Mouse (Mus musculus) limb, embryonic 10.5 days (tissue): ENCODE data around the gene Shisa2. TPM values are rescaled to one million over a fixed set of nuclear protein-coding genes. Genes with fewer than 3 reads are reported as not detected.

Source experiments
- DNase-seq: peaks from one replicate; pipeline ENCODE4 v3.0.0-alpha.2; 2017; ENCODE audit warnings: low spot score
- H3K27ac ChIP-seq: fragments of 300-500 bp; sonication (generic); 2 replicates; pipeline ENCODE4 v1.5.1; 2016; ENCODE audit warnings: mild to moderate bottlenecking
- H3K27me3 ChIP-seq: fragments of 300-500 bp; sonication (generic); 2 replicates; pipeline ENCODE4 v1.6.1; 2016; ENCODE audit warnings: low read depth, mild to moderate bottlenecking; ENCODE audit not compliant: poor library complexity, severe bottlenecking
- H3K36me3 ChIP-seq: fragments of 300-500 bp; sonication (generic); 2 replicates; pipeline ENCODE4 v1.6.1; 2016; ENCODE audit warnings: mild to moderate bottlenecking, moderate library complexity
- H3K4me1 ChIP-seq: fragments of 300-500 bp; sonication (generic); 2 replicates; pipeline ENCODE4 v1.6.1; 2016
- H3K4me3 ChIP-seq: fragments of 300-500 bp; sonication (generic); 2 replicates; pipeline ENCODE4 v1.5.1; 2016; ENCODE audit warnings: mild to moderate bottlenecking, moderate library complexity
- H3K9me3 ChIP-seq: fragments of 300-500 bp; sonication (generic); replicated peaks from 2 replicates; pipeline ENCODE4 v1.6.1; 2016; ENCODE audit warnings: mild to moderate bottlenecking
- WGBS: fragments of 180-500 bp; shearing (Covaris S2); methylation state at CpG from one replicate; pipeline ENCODE4 v1.1.7; 2016; 5-methylcytosine and 5-hydroxymethylcytosine counted together
- polyA plus RNA-seq: library from polyadenylated mRNA; unstranded; fragments of >200 nt; fragmentation: Nextera tagmentation; extraction: Ambion mirVana; gene quantifications from 2 replicates; pipeline ENCODE4 v1.2.1, GENCODE M21; 2016

The Shisa2 gene
- polyA plus RNA-seq = 13.0 and 22.5 TPM in 2 replicates

DNA sequence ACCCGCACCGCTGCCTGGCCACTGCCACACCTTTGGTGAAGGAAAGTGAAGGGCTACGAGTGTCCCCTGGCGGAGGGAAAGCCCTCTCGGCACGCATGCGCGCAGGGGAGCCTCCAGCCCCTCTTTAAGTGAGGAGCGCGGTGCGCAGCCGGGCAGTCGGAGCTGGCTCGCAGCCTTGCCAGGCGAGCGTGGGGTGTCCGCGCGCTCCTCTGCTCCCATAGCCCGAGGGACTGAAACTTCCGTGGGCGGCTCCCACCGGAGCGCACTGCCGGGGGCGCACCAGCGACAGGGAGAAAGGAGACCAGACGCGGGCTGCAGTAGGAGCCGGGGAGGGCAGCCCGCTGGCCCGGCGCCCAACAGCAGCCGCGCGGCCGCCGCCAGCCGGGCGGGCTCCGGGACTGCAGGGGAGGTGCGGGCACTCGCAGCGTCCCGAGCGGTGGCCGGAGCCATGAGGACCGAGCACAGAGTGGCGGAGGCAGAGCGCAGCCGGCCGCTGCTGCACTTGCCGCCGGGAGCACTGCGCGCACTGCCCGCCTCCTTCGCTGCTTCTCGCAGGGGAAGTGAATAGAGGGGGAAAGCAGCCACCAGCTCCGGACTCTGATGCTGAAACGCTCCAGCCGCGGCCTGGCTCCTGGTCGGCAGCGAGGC, at the start of gene Shisa2:
TSS of gene Shisa2 (plus strand) at position 151 of the 648 bp plus-strand sequence.
- Histone ChIP-seq H3K36me3 (peaks cover 11% of the 10 kb centered on the region), H3K4me1 (peaks cover 42% of the 10 kb centered on the region), H3K27me3 (peaks cover 18% of the 10 kb centered on the region; the same call in 1 of the 2 replicates), H3K27ac (peak within 1 kb of the TSS; percentile 94), H3K4me3 (peak within 1 kb of the TSS; percentile 84), H3K9me3 (no peaks in the 10 kb centered on the region)
- under 1% methylated on average over 65 of the region's 65 CpGs for WGBS
- peak; percentile 91 for DNase-seq

DNA sequence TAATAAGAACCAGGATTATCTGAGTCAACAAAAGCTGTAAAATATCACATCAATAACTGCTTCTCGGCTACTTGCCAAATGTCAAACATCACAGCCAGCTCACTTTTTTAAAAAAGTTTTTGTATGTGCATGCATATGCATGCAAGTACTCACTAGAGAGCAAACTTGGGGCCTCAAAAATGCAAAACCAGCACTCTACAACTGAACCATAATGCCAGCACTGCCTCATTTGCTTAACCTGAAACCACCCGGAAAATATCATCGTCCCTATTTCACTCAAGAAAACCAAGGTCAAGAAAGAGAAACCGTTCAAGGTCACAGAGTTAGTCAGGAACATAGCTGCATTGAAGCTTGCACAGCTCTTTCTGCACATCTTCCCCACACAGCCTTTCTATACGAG, 48.7 kb upstream of the Shisa2 start:
- WGBS = 93% methylated on average over 5 of the region's 5 CpGs
- H3K36me3 ChIP-seq = peaks cover 36% of the 10 kb centered on the region
- H3K27me3 ChIP-seq = no peaks in the 10 kb centered on the region
- no peaks in the 10 kb centered on the region for H3K4me1 ChIP-seq
- no peak overlapping the region for H3K4me3 ChIP-seq
- H3K9me3 ChIP-seq = no peaks in the 10 kb centered on the region
- DNase-seq = no peak
- no peak overlapping the region for H3K27ac ChIP-seq

DNA sequence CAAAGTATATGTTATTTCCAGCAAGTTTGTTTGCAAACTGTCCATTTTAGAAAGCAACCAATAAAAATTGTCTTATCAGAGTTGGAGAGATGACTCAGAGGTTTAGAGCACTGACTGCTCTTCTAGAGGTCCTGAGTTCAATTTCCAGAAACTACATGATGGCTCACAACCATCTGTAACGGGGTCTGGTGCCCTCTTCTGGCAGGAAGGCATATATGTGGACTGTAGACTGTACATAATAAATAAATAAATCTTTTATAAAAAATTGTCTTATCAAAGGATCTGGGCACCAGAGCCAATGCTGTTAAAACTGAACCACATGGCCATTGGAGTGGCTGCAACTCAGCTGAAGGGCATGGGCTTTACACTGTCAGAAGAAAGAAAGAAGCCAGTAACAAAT, 34.5 kb upstream of the Shisa2 start:
- peaks cover 64% of the 10 kb centered on the region for H3K36me3 ChIP-seq
- DNase-seq = no peak
- no peaks in the 10 kb centered on the region for H3K9me3 ChIP-seq
- no peak overlapping the region for H3K27ac ChIP-seq
- H3K4me1 ChIP-seq = no peaks in the 10 kb centered on the region
- WGBS = 78% methylated on average over 1 of the region's 1 CpGs
- no peaks in the 10 kb centered on the region for H3K27me3 ChIP-seq
- H3K4me3 ChIP-seq = no peak overlapping the region

DNA sequence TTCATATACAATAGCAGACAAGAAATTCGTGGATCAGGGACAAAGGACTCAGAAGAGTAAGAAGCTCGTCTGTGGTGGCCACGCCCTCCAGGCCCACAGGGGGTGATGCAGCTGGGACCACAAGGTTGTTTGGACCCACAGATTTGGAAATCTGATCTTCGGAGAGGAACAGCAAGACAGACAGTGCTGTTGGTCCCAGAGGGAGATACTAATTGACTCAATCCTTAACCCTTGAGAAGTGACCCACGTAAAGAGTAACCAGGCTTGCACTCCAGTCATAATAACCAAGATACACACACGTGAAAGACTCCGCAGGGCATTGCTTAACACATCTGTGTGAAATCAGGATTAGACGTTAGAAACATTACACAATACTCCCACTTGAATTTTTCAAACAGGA, 33.2 kb upstream of the Shisa2 start:
- no peak overlapping the region for H3K4me3 ChIP-seq
- no peak for DNase-seq
- H3K27me3 ChIP-seq = no peaks in the 10 kb centered on the region
- peaks cover 4% of the 10 kb centered on the region; the same call in 1 of the 2 replicates for H3K4me1 ChIP-seq
- 86% methylated on average over 8 of the region's 8 CpGs for WGBS
- H3K36me3 ChIP-seq = peaks cover 51% of the 10 kb centered on the region
- no peaks in the 10 kb centered on the region for H3K9me3 ChIP-seq
- no peak overlapping the region for H3K27ac ChIP-seq

DNA sequence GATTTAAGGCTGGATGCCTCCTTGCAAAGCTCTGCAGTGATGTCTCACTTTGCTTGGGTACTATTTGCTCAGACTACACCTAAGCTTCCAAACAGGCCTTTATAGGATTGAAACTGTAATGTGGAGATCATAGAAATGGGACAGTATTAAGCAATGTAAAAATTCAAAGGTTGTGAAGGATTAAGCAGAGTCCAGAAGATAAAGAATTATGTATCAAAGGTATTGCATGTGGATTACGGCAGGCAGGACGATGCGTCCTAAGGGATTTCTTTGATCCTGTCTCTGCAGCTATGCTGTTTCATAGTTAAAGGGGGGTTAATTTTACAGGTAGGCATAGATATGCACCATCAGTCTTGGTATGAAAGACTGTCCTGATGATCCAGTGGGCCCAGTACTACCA, 32.5 kb upstream of the Shisa2 start:
- Histone ChIP-seq H3K27me3 (no peaks in the 10 kb centered on the region), H3K9me3 (no peaks in the 10 kb centered on the region), H3K36me3 (peaks cover 49% of the 10 kb centered on the region), H3K27ac (no peak overlapping the region), H3K4me3 (no peak overlapping the region), H3K4me1 (peaks cover 9% of the 10 kb centered on the region)
- 92% methylated on average over 3 of the region's 3 CpGs for WGBS
- DNase-seq = no peak

DNA sequence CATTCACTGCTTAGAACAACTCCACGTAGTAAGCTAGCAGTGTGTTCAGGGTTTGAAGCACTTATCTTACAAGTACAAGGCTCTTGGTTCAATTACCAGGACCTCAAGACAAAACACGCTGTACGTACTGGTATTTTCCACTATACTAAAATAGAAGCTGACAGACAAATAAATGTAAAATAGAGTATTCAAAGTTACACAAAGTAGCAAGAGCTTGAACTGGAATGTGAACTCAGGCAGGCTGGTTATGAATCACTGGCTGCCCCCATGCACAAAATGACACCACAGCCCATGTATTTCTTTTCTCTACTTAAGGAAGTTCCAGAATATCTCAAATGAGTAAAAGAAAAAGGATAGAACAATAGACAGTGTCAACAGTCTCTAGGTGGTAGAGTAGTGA, 30.1 kb upstream of the Shisa2 start:
- peaks cover 13% of the 10 kb centered on the region for H3K4me1 ChIP-seq
- H3K27me3 ChIP-seq = no peaks in the 10 kb centered on the region
- DNase-seq = no peak
- H3K9me3 ChIP-seq = no peaks in the 10 kb centered on the region
- H3K36me3 ChIP-seq = peaks cover 25% of the 10 kb centered on the region
- WGBS = 96% methylated on average over 3 of the region's 3 CpGs
- H3K27ac ChIP-seq = no peak overlapping the region
- no peak overlapping the region for H3K4me3 ChIP-seq

DNA sequence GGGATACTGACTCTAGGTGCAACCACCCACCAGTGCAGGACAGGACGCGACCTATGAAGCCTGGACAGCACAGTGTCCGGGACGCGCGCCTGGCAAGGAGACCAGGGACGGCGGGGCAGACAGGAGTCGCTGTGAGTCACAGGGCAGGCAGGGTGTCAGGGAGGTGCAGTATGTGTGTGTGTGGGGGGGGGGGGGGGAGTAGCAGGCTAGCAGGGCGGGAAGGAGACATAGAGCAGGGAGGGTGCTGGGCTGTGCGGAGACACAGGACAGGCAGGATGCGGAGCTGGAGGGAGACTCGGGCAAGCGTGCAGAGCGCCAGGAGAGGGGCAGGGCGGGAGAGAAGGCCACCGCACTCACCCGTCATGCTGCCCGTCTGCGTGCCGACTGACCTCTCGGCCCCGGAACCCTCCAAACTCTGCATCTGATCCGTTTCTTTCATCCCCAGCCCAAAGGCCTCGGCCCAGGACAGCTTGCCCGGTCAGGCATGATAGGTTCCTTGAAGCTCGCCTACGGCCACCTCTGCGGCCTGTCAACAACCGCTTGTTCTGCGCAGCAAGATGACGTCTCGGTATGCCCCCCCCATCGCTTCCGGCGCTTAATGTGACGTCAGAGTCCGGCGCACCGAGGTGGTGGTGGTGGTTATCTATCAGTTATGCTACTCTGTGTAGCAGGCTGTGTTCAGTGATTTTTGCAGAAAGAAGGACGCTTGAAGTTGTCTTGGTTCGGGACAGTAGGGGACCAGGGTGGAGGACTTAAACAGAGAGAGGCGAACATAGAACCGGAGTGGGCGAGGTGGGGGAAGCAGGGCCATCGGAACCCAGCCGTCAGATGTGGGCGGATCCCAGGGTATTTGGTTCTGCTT, 27.5 kb upstream of the Shisa2 start, which contains the start of gene Cdadc1:
TSS of gene Cdadc1 (minus strand) at position 562 of the 862 bp plus-strand sequence.
- H3K27ac ChIP-seq = peak within 1 kb of the TSS; percentile 81
- no peaks in the 10 kb centered on the region for H3K9me3 ChIP-seq
- no peaks in the 10 kb centered on the region for H3K27me3 ChIP-seq
- peaks cover 13% of the 10 kb centered on the region for H3K4me1 ChIP-seq
- under 1% methylated on average over 44 of the region's 48 CpGs for WGBS
- peak within 1 kb of the TSS; percentile 92 for H3K4me3 ChIP-seq
- DNase-seq = peak; percentile 98
- peaks cover 7% of the 10 kb centered on the region; the same call in 1 of the 2 replicates for H3K36me3 ChIP-seq

DNA sequence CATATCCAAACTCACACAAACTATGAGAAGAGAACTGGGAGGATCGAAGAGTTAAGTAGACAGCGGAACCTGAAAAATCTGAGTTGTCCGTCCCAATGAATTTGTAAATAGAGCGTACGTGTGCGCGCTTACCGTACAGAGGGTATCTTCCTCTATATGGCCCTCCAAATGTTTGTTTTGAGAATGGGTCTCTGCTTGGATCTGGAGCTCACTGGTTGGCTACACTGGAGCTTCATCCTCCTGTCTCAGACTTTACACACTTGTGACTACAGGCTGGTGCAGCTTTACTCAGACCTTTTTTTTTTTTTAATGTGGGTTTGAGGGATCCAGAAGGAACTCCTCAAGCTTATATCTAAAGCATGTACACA, 26.9 kb upstream of the Shisa2 start:
- Histone ChIP-seq H3K9me3 (no peaks in the 10 kb centered on the region), H3K27me3 (0 out of 2 replicates have a peak, but pooled peaks cover 6% of the 10 kb centered on the region), H3K4me1 (peaks cover 13% of the 10 kb centered on the region), H3K36me3 (peaks cover 7% of the 10 kb centered on the region; the same call in 1 of the 2 replicates), H3K4me3 (peak overlapping the region; percentile 92), H3K27ac (peak overlapping the region; percentile 81)
- WGBS = 4% methylated on average over 8 of the region's 8 CpGs
- no peak for DNase-seq

DNA sequence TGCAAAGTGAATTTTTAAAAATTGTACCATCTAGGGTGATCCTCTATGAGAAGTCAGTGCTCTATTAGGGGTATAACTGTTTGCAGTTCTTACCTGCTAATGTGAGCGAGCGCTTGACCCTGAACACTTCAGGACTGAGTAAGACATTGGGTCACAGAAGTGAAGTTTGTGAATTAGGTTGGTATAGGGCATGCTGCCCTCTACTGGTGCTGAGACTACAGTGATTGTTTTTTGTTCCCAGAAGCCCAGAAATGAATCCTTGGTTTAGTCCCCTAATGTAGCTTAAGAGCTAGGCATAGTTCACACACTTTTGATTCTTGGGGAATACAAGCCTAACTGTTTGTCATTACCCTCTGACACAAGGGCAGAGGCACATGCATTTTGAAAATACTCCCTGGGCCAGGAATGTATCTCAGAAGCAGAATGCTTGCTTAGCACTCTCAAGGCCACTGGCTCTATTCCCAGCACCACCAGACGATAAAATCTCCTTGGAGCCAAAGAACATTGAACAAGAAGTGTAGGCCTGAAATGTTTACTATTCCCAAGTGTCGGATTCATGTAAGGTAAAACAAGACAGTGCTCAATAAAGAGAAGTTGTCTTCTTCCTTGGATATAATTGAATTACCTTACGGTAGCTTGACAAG, 21.0 kb upstream of the Shisa2 start:
- Histone ChIP-seq H3K36me3 (no peaks in the 10 kb centered on the region), H3K27ac (no peak overlapping the region), H3K27me3 (0 out of 2 replicates have a peak, but pooled peaks cover 6% of the 10 kb centered on the region), H3K9me3 (no peaks in the 10 kb centered on the region), H3K4me1 (peaks cover 13% of the 10 kb centered on the region), H3K4me3 (no peak overlapping the region)
- DNase-seq = peak; percentile 34
- WGBS = 70% methylated on average over 5 of the region's 5 CpGs

DNA sequence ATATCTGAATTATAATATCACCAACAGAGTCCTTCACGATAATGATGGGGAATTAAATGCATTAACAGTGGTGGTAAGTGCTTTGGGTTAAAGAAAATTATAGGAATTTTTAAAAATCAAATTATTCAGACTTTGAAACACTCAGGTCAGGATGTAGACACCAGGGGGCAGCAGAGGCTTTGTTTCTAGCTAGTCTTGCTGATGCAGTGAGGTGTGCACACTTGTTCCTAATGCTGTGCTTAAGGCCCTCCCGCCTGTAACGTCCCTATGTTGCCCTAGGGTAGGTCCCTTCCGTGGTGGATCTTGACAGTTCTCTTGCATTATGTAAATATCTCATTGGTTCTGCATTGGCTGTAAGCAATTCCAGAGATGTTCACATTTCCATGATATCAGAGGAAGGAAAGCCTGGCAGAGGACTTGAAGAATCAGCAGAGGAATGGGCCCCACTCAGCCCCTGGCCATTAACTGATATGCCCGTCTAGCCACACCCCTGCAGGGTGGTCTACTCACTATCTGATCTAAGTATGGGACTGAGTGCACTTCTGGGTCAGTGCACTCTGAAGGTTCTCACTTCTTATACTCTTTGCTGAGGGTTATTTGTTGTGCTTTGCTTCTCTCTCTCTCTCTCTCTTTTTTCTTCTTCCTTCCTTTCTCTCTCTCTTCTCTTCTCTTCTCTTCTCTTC, 19.3 kb upstream of the Shisa2 start:
- H3K36me3 ChIP-seq = no peaks in the 10 kb centered on the region
- WGBS = 23% methylated on average over 5 of the region's 5 CpGs
- peak; percentile 80 for DNase-seq

DNA sequence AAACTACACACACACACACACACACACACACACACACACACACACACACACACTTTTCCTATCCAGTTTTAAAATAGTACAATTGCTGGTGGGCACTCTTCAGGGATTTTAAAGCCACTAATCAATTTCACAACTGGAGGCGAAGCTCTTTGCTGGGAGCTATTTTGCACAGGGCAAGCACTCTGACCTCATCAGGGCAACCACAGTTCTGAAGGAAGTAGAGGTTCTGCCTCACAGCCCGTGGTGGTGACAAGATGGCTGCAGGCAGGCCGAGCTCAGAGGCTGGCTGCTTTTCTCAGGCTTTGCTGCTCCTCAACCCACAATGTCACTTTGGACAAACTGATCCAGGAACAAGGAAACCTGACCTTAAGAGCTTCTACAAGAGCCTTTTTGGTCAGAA, 18.1 kb upstream of the Shisa2 start:
- Histone ChIP-seq H3K27ac (no peak overlapping the region), H3K4me1 (peaks cover 13% of the 10 kb centered on the region), H3K4me3 (no peak overlapping the region), H3K9me3 (no peaks in the 10 kb centered on the region), H3K36me3 (no peaks in the 10 kb centered on the region), H3K27me3 (0 out of 2 replicates have a peak, but pooled peaks cover 6% of the 10 kb centered on the region)
- WGBS = 40% methylated on average over 3 of the region's 3 CpGs
- no peak for DNase-seq

More for the DNA sequence above, 19.3 kb upstream of the Shisa2 start:
- no peak overlapping the region for H3K4me3 ChIP-seq
- H3K4me1 ChIP-seq = peaks cover 13% of the 10 kb centered on the region
- no peaks in the 10 kb centered on the region for H3K9me3 ChIP-seq
- H3K27me3 ChIP-seq = 0 out of 2 replicates have a peak, but pooled peaks cover 6% of the 10 kb centered on the region
- H3K27ac ChIP-seq = no peak overlapping the region

DNA sequence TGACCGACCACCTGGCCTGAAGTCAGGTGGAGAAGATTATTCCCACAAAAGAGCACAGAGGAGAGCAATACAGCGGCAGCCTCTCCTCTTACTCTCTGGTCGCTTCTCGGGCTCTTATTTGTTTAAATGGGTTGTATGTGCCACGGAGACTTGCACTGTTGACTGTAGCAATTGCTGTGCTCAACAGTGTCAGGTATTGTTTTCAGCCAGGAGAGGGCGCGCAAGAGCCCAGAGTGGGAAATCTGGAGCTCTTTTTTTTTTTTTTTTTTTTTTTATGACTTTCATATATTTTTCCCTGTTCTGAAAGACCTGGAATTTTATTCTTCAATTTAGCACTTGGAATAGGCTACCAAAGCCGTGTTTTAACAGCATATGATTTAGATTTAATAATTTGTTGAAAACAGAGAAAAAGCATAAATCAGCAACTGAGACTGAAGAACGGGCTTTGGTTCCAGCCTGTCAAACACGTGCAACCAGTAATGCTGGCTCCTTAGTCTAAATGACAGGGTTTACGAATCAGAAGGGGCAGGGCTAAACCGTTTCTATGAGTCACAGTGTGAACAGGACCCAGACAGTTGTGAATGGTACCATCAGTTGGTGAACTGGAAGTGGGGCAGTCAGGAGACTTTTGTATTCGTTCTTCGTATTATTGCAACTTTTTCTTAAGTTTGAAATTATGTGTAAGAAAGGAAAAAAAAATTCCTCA, 12.0 kb upstream of the Shisa2 start:
- DNase-seq = peak; percentile 82
- Histone ChIP-seq H3K4me3 (no peak overlapping the region), H3K27ac (no peak overlapping the region; the same call in 1 of the 2 replicates), H3K27me3 (no peaks in the 10 kb centered on the region), H3K4me1 (peaks cover 28% of the 10 kb centered on the region), H3K9me3 (no peaks in the 10 kb centered on the region), H3K36me3 (no peaks in the 10 kb centered on the region)
- WGBS = 53% methylated on average over 14 of the region's 14 CpGs
